Mouse (Mus musculus): ENCODE measurements around the gene Scn1b. TPM values are rescaled to one million over a fixed set of nuclear protein-coding genes. Genes with fewer than 3 reads are reported as not detected.

Gene Scn1b
- total RNA-seq, 2 experiments from 2014 or later = 0.59 TPM; not detected in 1

DNA sequence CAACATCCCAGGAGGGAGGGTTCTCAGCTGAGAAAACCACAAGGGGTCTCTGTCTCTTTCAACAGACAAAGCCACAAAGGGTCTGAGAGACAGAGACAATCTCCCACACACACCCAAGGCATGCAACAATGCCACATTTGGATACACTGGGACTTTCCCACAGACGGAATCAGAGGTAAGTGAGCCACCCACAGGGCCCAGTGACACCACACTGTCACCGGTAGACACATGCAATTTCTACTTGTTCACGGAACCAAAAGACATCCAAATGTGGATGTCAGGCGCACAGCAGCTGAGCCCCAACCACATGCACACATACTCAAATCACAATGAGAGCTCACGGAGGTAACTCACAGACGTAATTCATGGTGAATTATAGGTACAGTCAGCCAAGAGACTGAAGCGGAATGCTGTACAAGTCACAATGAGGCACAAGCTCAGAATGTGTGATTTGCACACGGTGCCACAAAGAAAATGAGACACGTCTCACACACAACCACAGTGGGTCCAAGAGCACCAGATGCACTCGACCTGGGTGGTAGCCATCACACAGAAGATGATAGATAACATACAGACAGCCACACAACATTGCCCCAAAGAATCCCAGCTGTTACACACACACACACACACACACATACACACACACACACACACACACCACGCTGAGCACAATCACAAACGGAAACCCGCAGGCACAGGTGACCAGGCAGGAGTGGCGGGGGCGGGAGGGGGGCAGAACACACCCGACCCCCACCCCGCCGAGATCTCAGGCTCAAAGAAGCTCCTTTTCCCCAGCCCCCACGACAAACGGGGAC is 23.2 kb upstream of the Scn1b start:
- ATAC-seq (ENCODE audit: poor library complexity, severe bottlenecking) = no peak

DNA sequence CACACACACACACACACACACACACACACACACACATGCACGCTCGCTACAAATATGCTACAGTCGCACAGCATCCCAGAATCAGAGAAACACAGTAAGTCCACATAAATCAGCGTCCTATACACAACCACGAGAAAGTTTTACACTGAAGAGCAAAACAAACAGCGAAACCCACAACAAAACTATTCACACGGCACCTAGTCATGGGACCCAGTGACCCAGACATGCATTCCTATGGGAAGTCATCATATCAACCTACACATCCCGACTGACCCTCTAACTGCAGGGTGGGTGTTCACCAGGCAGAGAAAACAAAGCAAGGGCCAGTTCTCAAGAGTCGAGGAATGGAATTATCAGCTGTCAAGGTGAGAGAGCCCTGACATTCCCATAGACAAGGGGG is 22.5 kb upstream of the Scn1b start:
- ATAC-seq (ENCODE audit: poor library complexity, severe bottlenecking) = no peak

DNA sequence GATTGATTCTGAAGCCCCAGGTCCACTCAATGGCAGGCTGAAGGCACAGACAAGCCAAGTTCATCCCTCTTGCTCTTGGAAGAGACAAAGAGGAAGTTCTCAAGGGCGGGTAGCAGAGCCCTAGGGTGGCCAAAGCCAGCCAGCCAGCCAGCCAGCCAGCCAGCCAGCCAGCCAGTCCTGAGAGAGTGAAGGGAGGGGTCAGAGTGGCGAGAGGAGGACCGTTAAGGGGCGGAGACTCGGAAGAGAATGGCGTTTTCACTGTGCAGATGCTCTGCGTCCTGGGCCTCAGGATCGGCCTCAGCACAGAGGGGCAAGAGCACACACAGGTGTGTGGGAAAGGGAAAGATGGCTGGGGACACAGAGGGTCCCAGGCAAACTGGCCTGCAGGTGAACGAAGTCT is 22.0 kb upstream of the Scn1b start:
- ATAC-seq (ENCODE audit: poor library complexity, severe bottlenecking) = peak; percentile 81

DNA sequence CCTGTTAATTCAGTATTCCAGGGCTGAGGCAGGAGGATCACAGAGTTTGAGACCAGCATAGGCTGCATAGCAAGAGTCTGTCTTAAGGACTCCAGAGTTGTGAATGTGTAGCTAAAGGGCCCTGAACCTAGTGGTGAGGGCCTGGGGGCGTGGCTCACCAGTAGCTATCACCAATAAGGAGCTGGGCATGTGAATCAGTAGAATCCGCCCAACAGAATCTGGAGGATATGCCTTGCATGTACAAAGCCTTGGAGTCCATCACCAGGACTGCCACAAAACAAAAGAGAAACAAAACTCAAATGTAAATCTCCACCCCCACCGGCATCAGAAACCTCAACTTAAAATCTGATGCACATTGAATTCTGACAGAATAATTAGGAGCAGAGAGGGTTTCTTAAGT is 21.3 kb upstream of the Scn1b start:
- ATAC-seq (ENCODE audit: poor library complexity, severe bottlenecking) = no peak

DNA sequence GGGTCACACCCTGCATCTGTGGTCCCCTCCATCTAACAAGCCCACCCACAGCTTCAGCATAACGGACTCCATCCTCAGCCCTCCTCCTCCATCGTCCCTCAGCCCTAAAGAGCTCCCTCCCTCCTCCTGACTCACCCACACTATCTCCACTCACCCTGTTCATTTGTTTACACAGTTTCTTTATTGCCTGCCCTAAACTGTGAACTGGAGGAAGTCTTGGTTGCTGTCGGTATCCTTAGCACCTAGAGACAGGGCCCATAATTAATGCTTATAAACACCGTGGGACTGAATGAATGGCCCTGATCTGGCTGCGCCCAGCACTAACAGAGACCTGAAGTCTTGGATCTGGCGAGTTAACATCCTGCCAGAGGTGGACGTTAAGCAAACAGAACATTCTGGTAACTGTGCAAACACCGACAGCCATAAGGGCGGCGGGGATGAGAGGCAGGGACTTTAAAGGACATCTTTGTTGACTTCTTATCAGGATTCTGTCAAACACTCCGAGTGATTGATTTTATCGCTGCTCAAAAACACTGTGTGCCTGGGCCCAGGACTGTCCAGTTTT is 18.9 kb upstream of the Scn1b start:
- ATAC-seq (ENCODE audit: poor library complexity, severe bottlenecking) = no peak

DNA sequence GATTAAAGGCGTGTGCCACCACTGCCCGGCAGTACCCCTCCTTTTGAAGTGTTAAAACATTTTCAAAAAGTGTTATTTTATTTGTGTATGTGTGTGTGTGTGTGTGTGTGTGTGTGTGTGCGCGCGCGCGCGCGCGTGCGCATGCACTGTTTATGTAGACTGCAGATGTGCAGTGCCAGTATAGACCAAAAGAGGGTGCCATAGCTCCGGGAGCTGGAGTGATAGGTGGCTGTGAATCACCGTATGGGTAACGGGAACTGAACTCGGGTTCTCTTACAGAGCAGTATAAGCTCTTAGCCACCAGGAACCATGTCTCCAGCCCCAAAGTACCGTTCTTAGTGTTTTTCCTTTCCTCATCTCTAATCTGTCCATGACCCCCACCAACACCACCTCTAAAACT is 18.1 kb upstream of the Scn1b start:
- no peak for ATAC-seq (ENCODE audit: poor library complexity, severe bottlenecking)

DNA sequence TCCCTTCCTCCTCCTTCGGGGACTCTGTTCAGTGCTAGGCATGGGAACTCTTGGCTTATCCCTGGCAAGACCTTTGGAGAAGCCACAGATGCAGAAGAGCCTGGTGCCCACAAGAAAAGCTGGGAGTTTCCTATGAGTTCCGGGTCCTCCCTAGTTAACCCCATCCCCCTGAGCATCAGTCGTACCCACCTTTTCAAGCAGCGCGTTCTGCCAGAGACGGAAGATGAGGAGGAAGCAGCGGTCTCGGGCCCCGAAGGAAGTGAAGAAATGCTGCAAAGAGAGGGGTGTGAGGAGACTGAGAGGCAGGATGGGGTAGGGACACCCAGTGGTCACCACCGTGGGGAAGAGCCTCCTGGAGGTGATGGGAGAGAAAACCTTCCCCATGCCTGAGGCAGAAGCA is 14.1 kb upstream of the Scn1b start:
- no peak for ATAC-seq (ENCODE audit: poor library complexity, severe bottlenecking)

DNA sequence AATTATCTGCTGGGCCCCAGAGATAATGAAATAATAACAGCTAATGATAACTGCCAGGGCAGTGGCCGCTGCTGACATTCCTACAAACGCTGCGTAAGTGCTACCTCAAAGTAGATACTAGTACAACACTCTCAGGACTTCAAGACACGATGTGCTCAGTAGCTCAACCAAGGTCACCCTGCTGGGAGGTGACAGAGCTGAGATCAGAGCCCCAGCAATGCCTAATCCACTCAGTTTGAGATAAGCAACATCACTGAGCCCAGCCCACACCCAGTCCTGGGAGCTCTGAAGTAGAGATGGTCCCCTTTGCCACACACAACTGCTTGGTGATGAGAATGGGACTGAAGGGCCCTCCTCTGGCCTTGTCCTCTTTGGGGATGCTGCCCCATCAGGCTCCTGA is 13.5 kb upstream of the Scn1b start:
- ATAC-seq (ENCODE audit: poor library complexity, severe bottlenecking) = no peak

DNA sequence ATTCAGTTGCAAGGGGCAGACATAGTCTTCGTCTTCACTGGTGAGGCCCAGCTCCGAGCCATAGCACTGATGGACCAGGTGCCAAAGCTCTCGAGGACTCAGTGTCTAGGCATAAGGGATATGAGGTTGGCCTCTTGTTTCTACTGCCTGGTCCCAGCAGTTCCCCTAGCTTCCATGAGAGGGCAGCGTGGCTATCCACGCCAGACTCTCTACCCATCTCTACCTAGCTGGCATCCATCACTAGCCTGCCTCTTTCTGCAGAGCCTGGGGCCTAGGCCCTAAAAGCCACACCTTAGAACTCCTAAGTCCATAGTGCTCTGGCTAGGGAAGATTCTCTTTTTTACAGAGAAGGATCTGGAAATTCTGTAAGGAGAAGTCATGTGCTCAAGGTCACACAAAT is 13.0 kb upstream of the Scn1b start:
- ATAC-seq (ENCODE audit: poor library complexity, severe bottlenecking) = peak; percentile 93

DNA sequence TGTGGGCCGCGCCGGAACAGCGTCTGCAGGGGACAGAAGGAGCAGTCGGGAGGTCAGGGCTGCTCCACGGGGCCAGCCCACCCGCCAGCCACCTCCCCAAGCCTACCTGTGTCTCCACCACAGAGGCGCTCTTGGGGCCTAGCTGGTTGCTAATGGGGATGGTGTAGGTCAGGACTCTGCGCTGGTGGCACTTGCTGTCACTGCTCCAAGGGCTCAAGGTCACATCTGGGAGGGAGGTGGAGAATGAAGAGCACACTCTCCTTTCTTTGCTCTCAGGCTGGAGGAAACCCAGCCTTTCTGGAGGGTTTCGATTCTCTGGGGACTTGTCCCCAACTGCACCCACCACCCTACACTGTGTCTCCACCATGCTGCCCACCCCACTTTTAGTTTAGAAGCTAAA is 8.9 kb upstream of the Scn1b start:
- ATAC-seq (ENCODE audit: poor library complexity, severe bottlenecking) = no peak

DNA sequence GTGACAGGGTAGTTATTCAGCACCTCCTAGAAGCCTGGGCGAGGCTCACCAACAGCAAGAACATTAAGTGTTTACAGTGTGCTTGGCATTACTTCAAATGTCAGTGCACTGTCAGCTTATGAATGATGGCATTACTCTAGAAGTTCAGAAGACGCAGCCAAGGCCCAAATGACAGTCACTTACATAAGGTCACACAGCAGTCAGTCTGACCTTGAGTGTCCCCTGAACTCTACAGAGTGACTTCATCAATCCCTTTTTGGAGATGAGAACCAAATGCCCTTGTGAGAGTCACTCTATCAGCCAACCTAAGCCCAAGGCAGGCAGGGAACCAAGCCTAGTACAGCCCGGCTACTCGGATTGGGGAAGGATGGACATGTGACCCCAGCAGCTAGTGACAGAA is 5.1 kb upstream of the Scn1b start:
- ATAC-seq (ENCODE audit: poor library complexity, severe bottlenecking) = no peak

DNA sequence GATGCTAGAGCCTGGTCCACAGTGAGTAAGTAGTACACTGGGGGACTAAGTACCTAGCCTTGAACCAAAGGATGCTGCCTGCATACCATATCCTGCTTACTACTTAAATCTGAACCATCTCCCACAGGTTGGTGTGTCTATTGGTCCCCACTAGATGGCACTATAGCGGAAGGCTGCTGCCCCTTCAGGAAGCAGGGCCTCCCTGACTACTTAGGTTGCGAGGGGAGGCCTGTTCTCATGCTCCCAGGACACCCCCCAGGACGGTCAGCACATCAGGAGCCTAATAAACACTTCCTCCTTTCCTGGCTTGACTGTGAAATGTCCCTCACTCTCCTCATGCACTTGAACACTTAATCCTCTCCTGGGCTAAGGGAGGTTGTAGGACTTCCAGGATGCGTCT is 4.0 kb upstream of the Scn1b start:
- ATAC-seq (ENCODE audit: poor library complexity, severe bottlenecking) = peak; percentile 75

DNA sequence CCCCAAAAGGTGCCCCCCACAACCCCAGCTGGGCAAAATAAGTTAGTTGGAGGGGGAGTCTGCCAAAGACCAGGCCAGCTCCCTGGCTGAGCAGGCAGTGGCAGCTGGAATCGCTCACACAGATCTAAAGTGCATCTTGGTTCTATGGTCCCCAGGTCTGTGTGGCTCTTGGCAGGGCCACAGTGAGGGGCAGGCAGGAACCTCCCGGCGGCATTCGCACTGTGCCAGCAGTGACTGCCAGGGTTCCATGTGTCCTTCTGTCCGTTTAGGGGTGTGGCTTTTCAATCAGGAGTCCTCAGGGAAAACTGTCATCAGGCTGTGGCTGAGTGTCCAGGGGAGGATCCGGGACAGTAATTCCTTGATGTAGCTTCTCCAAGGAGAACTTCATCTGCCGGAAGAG is 3.4 kb upstream of the Scn1b start:
- no peak for ATAC-seq (ENCODE audit: poor library complexity, severe bottlenecking)

DNA sequence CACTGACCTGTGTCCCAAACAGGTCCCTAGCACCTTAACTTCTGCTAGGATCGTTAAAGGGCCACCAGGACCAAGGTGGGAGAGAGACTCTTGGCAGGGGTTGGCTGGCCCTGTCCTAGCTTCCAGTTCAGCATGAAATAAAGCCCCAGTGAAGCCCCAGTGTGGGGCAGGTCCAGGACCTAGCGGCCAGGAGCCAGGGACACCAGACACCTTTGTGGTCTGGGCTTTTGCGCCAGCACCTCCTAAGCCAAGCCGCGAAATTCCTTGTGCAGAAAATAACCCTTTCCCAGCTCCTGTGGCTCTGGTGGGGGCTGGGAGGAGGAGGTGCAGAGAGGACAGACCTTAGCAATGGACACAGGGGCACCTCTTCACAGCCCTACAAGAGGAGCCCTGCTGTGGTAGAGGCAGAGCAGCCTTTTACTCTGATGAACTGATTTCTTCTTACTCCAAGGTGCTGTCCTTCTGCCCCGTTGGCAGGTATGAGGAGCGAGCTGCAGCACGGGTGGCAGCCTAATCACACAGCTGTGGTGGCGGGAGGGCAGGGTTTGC is 1.4 kb upstream of the Scn1b start:
- ATAC-seq (ENCODE audit: poor library complexity, severe bottlenecking) = no peak

DNA sequence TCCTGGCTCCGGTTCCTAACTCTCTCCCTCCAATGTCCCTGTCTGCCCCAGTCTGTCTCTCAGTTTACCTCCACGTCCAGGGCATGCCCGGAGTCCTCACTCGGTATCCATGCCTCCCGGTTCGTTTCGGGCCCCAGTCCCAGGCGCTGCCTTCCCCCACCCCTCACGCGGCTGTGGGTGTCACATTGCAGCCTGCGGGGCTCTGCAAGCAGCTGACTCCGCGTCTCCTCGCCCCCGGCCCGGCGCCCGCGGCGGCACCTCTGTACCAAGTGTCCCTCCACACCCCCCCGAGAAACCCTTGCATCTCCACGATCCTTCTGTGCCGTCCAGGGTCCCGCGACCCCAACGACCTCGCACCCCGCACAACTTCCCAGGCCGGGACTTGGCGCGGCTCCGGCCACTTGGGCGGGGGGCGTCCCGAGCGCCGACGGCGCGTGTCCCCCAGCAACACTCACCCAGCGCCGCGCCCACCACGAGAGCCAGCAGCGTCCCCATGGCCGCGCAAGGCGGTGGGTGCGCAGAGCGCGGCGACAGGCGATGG is 522 bp downstream of the Scn1b start:
- no peak for ATAC-seq (ENCODE audit: poor library complexity, severe bottlenecking)

DNA sequence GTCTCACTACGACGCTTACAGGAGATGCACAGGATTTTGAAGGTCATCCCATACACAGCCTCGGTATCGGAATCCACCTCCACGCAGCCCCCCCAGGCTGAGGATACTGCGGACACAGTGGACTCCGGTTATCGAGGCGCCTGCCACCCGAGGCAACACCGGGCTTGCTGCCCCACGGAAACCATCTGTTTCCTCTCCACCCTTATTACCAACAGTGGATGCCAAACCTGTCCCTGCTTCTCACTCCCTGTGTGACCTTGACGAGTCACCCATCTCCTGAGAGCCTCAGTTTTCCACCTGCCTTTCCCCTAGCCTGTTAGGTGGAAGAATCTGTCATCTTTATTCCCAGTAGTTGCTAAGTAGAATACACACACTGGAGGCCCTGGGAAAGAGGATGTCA is 1.7 kb downstream of the Scn1b start:
- ATAC-seq (ENCODE audit: poor library complexity, severe bottlenecking) = 0 out of 2 replicates have a peak, but pooled peaks have one; percentile 24

DNA sequence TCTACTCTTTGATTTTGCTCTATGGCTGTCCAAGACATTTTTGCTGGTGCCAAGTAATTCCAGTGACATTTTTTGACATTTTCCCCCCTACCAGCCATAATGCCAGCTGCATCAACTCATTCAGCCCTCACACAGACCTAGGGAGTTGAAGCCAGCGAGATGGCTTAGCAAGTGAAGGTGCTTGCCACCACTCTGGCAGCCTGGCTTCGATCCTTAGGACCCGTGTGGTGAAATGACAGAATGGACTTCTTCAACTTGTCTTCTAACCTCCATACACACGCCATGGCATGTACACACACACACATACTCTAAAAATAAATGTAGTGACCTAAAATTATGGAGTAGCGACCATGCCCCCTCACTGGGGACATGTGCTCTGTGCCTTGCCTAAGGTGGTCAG is 2.4 kb downstream of the Scn1b start:
- no peak for ATAC-seq (ENCODE audit: poor library complexity, severe bottlenecking)

DNA sequence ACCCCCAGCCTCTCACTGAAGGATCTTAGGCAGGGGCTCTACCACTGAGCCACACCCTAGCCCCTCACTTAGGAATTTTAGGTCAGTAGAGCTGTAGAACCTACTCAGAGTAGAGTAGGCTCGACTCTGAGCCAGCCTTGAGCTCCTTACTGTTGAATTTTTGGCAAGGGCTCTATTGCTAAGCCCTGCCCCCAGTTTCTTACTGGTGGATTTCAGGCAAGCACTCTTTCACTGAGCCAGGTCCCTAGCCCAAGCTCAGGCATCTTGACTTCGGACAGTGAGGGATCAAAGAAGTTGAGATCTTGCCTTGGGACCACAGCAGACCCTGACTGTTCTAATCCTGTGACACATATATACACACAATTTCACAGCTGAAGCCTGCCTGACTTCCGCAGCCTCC is 3.1 kb downstream of the Scn1b start:
- no peak for ATAC-seq (ENCODE audit: poor library complexity, severe bottlenecking)

DNA sequence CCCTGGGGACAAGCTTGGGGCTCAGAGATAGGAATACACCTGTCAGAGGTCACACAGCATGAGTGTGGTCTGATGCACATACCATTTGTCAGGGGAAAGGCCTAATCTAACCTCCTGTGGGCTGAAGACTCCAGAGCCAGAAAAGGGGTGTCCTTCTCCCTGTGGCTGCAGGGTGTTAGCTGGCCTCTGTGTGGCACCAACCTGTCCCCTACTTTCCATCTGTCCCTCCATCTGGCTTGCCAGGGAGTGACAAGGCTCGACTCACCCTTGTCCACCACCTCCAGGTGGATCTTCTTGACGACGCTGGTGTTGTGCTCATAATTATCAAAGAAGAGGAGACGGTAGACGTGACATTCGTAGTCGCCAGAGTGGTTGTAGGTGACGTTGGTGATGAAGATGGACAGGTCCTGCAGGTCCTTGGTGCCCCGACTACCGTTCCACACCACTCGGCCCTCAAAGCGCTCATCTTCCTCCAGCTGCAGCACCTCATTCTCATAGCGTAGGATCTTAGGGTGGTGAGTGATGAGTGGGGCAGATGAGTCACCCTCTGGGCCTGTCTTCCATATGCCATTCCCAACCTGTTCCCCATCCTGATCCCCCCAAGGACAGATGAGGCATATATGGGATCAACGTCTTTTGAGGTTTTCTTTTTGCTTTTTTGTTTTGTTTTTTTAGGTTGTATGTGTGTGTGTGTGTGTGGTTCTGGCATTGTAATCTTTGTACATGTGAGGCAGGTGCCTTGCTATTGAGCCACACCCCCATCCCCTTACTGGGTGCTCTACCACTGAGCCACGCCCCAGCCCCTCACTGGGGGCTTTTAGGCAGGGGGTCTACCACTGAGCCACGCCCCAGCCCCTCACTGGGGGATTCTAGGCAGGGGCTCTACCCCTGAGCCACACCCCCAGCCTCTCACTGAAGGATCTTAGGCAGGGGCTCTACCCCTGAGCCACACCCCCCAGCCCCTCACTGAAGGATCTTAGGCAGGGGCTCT is 3.9 kb downstream of the Scn1b start:
- no peak for ATAC-seq (ENCODE audit: poor library complexity, severe bottlenecking)

DNA sequence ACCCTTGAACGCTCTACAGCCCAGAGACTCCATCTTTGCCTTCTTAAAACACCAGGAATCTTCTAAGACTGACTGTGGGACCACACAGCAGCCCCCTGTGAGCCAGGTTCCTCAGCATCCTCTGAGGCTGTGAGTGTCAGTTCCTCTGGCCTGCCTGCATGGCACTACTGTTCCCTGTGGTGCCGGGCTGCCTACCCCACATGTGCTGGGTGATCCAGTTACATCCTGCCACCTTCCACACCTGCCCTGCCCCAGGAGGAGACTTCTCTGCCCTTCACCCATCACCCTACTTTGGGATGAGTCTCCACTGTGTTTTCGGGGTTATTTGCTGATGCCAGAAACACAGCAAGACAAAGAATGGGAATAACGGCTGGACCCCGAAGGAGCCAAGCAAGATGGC is 7.2 kb downstream of the Scn1b start:
- no peak for ATAC-seq (ENCODE audit: poor library complexity, severe bottlenecking)

DNA sequence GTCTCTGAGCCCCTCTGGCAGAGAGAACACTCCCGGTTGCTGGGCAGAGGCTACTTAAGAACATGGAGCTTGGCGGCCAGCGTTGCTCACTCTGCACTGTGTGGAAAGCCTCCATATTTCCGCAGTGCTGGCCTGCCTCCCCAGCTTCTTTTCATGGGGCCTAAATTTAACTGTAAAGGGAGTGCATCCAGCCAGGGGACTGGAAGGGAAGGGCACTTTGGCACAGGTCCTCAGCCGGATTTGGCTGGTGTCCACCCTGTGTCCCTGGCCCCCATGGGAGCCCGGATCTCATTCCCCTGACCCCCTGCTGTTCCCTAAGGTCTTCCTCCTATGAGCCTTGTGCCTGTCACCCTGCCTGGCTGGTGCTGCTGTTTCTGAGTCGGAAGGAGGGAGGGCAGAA is 8.3 kb downstream of the Scn1b start:
- no peak for ATAC-seq (ENCODE audit: poor library complexity, severe bottlenecking)

Measured in megakaryocyte, adult 5-6 weeks (primary cell).